Mouse (Mus musculus) embryonic facial prominence, embryonic 11.5 days (tissue): ENCODE measurements at regions not wholly inside any gene's neighbourhood (a gene's known extent, or its start where the extent isn't known, plus 50 kb on each side); places are given as distances from the start of the nearest gene placed in this dataset.

Experiments
- ATAC-seq: fragments of 200-750 bp; cut with Nextera tagmentation; replicated peaks from 2 replicates; pipeline ENCODE4 v1.8.0; 2017; ENCODE audit warnings: low read depth; ENCODE audit not compliant: insufficient number of reproducible peaks, low FRiP score, low TSS enrichment
- DNase-seq: peaks from one replicate; pipeline ENCODE4 v3.0.0-alpha.2; 2015; ENCODE audit warnings: low spot score
- H3K27ac ChIP-seq: fragments of 300-500 bp; sonication (generic); replicated peaks from 2 replicates; pipeline ENCODE4 v1.5.1; 2014; ENCODE audit warnings: mild to moderate bottlenecking, low read depth, low read length, control low read depth
- H3K27me3 ChIP-seq: fragments of 300-500 bp; sonication (generic); 2 replicates; pipeline ENCODE4 v1.6.1; 2014; ENCODE audit warnings: mild to moderate bottlenecking, low read length, moderate library complexity, mixed read lengths; ENCODE audit not compliant: control insufficient read depth, insufficient read depth
- H3K36me3 ChIP-seq: fragments of 300-500 bp; sonication (generic); replicated peaks from 2 replicates; pipeline ENCODE4 v1.6.1; 2014; ENCODE audit warnings: low read depth, mild to moderate bottlenecking, low read length, moderate library complexity, mixed read lengths; ENCODE audit not compliant: control insufficient read depth, insufficient read depth
- H3K4me1 ChIP-seq: fragments of 300-500 bp; sonication (generic); 2 replicates; pipeline ENCODE4 v1.6.1; 2014; ENCODE audit warnings: low read length, mixed read lengths; ENCODE audit not compliant: control insufficient read depth, insufficient read depth
- H3K4me2 ChIP-seq: fragments of 300-500 bp; sonication (generic); 2 replicates; pipeline ENCODE4 v1.6.1; 2014; ENCODE audit warnings: low read depth, mild to moderate bottlenecking, control low read depth, low read length, moderate library complexity
- H3K4me3 ChIP-seq: fragments of 300-500 bp; sonication (generic); 2 replicates; pipeline ENCODE4 v1.5.1; 2014; ENCODE audit warnings: low read depth, low read length, control low read depth
- H3K9ac ChIP-seq: fragments of 300-500 bp; sonication (generic); replicated peaks from 2 replicates; pipeline ENCODE4 v1.6.1; 2014; ENCODE audit warnings: mild to moderate bottlenecking, control low read depth, low read length
- H3K9me3 ChIP-seq: fragments of 300-500 bp; sonication (generic); replicated peaks from 2 replicates; pipeline ENCODE4 v1.6.1; 2016; ENCODE audit warnings: mild to moderate bottlenecking, low read length, inconsistent platforms, mixed read lengths; ENCODE audit not compliant: control insufficient read depth
- WGBS: fragments of 180-500 bp; shearing (Covaris S2); extraction: QIAGEN DNeasy Blood & Tissue Kit; methylation state at CpG from one replicate; pipeline ENCODE4 v1.1.7; 2014; 5-methylcytosine and 5-hydroxymethylcytosine counted together

GRCm38 (mm10) chr8:59265685-59266084, 353.2 kb upstream of the Galntl6 start:
- Histone ChIP-seq H3K27me3 (no peaks in the 10 kb centered on the region), H3K4me1 (no peaks in the 10 kb centered on the region), H3K9me3 (no peaks in the 10 kb centered on the region), H3K9ac (no peak overlapping the region), H3K27ac (no peak overlapping the region), H3K4me3 (no peak overlapping the region), H3K36me3 (no peaks in the 10 kb centered on the region), H3K4me2 (no peak overlapping the region)
- ATAC-seq (no peak), DNase-seq (no peak)

- WGBS, result 67% methylated on average over 2 of the region's 2 CpGs
- no peak for ATAC-seq
- no peaks in the 10 kb centered on the region for H3K27me3 ChIP-seq
- H3K4me3 ChIP-seq, result no peak overlapping the region
- no peaks in the 10 kb centered on the region for H3K4me1 ChIP-seq
- H3K9me3 ChIP-seq, result no peaks in the 10 kb centered on the region
- DNase-seq, result peak; percentile 9
- no peaks in the 10 kb centered on the region for H3K36me3 ChIP-seq
- no peak overlapping the region for H3K27ac ChIP-seq
- H3K4me2 ChIP-seq, result no peak overlapping the region
- no peak overlapping the region for H3K9ac ChIP-seq
These were observed 320.4 kb upstream of the Galntl6 start for GRCm38 (mm10) chr8:59232799-59233198.

- Histone ChIP-seq H3K27ac (no peak overlapping the region), H3K9me3 (no peaks in the 10 kb centered on the region), H3K27me3 (no peaks in the 10 kb centered on the region), H3K4me2 (no peak overlapping the region), H3K36me3 (no peaks in the 10 kb centered on the region), H3K4me1 (no peaks in the 10 kb centered on the region), H3K9ac (no peak overlapping the region), H3K4me3 (no peak overlapping the region)
- ATAC-seq (no peak), DNase-seq (no peak)
- WGBS, result 84% methylated on average over 3 of the region's 3 CpGs
These were observed 312.2 kb upstream of the Galntl6 start for GRCm38 (mm10) chr8:59224665-59225064.

GRCm38 (mm10) chr8:59174578-59175357, 262.3 kb upstream of the Galntl6 start:
- Histone ChIP-seq H3K27ac (no peak overlapping the region), H3K9ac (no peak overlapping the region), H3K9me3 (no peaks in the 10 kb centered on the region), H3K4me1 (no peaks in the 10 kb centered on the region), H3K4me3 (no peak overlapping the region), H3K27me3 (no peaks in the 10 kb centered on the region), H3K4me2 (no peak overlapping the region), H3K36me3 (no peaks in the 10 kb centered on the region)
- no peak for DNase-seq
- ATAC-seq, result no peak
- WGBS, result 59% methylated on average over 1 of the region's 1 CpGs

- no peaks in the 10 kb centered on the region for H3K27me3 ChIP-seq
- no peak overlapping the region for H3K4me3 ChIP-seq
- no peaks in the 10 kb centered on the region for H3K4me1 ChIP-seq
- no peaks in the 10 kb centered on the region for H3K9me3 ChIP-seq
- no peak overlapping the region for H3K27ac ChIP-seq
- 82% methylated on average over 2 of the region's 2 CpGs for WGBS
- DNase-seq (no peak), ATAC-seq (no peak)
- H3K9ac ChIP-seq, result no peak overlapping the region
- H3K4me2 ChIP-seq, result no peak overlapping the region
- H3K36me3 ChIP-seq, result no peaks in the 10 kb centered on the region
These were observed 218.3 kb upstream of the Galntl6 start for GRCm38 (mm10) chr8:59130777-59131176.

- Histone ChIP-seq H3K4me1 (no peaks in the 10 kb centered on the region), H3K36me3 (no peaks in the 10 kb centered on the region), H3K4me3 (no peak overlapping the region), H3K9ac (no peak overlapping the region), H3K4me2 (no peak overlapping the region), H3K27me3 (no peaks in the 10 kb centered on the region), H3K27ac (no peak overlapping the region), H3K9me3 (no peaks in the 10 kb centered on the region)
- ATAC-seq (no peak), DNase-seq (no peak)
- 68% methylated on average over 3 of the region's 3 CpGs for WGBS
These were observed 200.8 kb upstream of the Galntl6 start for GRCm38 (mm10) chr8:59113221-59113620.

GRCm38 (mm10) chr8:59091274-59091856, 178.9 kb upstream of the Galntl6 start:
- no peak for DNase-seq
- H3K4me3 ChIP-seq, result no peak overlapping the region
- 90% methylated on average over 4 of the region's 4 CpGs for WGBS
- no peaks in the 10 kb centered on the region for H3K9me3 ChIP-seq
- no peaks in the 10 kb centered on the region for H3K4me1 ChIP-seq
- H3K27me3 ChIP-seq, result no peaks in the 10 kb centered on the region
- H3K36me3 ChIP-seq, result no peaks in the 10 kb centered on the region
- H3K4me2 ChIP-seq, result no peak overlapping the region
- H3K9ac ChIP-seq, result no peak overlapping the region
- no peak for ATAC-seq
- H3K27ac ChIP-seq, result no peak overlapping the region
